Mouse (Mus musculus): ENCODE measurements around the gene Zpr1. TPM values are rescaled to one million over a fixed set of nuclear protein-coding genes. Genes with fewer than 3 reads are reported as not detected.
"Not testable (repeated sequence)": the region's sequence is repeated elsewhere in the genome, so short reads cannot be mapped to it uniquely, and the experiment has no call there.

Gene Zpr1
- total RNA-seq, 2 experiments from 2014 or later: 19.5 to 24.6 TPM

DNA sequence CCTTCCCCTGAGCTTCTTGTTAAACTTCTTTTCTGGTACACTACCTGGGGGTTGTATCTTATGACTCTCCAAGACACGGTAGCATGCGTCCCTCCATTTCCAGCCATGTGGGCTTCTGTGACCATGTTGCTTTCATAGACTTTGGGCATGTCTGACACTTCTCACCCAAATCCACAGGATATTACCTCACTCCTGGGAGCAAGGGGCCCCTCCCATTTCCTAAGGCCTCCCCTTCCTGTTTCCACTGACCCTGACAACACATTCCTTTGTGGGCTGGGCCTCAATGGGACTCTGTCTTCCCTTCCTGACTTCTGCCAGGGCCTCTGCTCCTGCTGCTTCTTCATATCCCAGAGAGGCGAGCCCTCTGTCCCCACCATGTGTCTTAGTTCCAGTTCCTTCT lies 15.3 kb upstream of the Zpr1 start:
- intact Hi-C loops (cut with DNase I): no loop called here
- no peak for DNase-seq

DNA sequence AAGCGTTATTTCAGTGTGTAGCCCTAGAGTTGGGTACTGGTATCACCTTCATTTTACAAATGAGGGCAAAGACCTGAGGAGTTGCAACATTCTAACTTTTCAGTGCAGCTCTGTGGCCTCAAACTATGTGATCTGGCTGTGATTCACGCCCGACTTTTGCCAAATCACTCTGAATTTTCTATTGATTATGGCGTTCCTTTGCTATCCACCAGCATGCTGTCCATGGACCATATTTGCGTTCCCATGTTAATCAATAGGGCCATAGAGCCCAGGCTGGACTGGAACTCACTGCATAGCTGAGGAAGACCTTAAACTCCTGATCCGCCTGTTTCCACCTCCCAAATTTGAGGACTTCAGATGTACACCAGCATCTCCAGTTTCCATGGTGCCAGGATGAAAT lies 13.8 kb upstream of the Zpr1 start:
- no peak for DNase-seq
- intact Hi-C loops (cut with DNase I): no loop called here

DNA sequence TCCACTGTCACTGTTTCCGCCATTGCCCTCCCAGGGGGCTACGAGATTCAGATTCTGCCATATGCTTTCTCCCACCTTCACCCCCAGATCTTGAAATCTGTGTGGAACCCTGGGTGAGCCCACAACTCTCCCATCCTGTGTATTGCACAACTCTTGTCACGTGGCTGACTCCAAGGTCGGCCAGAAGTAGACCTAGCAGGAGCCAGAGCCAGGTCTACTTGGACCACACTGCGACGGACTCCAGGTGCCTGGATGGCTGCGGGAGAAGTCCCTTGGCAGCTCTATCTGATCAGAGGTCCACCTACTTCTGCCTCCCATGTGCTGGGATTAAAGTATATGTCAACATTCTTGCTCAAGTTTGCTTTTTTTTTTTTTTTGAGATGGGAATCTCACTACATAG lies 11.7 kb upstream of the Zpr1 start:
- no peak for DNase-seq
- intact Hi-C loops (cut with DNase I): no loop called here

DNA sequence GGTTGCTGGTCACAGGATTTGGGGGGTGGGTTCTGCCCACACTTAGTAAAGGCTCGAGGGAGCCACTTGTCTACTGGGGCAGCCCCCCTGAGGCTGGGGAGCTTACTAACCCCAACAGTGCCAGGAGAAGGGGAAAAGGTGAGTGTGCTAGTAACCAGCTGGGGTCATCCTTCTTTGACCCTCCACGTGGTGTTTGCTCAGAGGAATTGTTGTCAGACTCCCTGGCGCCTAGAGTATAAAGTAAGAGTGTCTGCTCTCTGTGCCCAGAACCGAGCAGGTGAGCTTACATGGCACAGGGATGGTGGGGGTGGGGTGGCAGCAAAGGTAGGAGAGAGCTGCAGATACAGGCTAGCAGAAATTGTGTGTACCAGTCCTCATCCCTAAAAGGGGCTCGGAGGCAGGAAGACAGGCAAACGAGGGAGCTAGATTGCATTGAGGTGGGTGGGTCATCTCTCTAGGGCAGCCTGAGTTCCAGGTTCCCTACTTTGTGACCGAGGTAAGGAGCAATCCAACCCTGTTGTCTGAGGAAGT lies 4.5 kb upstream of the Zpr1 start, which contains the start of gene Apoa5:
Gene Apoa5 (plus strand): TSS at position 291 of the 531 bp plus-strand sequence.
- intact Hi-C loops (cut with DNase I): no loop called here
- DNase-seq: no peak

DNA sequence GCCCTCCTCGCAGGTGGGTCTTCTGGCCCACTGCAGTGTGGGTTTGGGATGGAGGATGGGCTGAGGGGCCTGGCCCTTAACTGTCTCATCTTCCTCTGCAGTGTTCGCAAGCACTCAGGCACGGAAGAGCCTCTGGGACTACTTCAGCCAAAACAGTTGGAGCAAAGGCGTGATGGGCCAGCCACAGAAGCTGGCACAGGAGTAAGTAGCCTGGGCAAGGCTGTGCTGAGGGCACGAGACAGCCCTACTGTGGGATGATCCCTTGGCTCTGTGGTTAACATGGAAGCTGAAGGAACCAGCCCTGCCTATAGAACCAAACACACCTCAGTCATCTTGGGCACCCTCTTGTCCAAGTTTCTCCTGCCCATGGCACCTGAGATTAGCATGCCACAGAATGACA lies 3.7 kb upstream of the Zpr1 start:
- no peak for DNase-seq
- intact Hi-C loops (cut with DNase I): no loop called here

DNA sequence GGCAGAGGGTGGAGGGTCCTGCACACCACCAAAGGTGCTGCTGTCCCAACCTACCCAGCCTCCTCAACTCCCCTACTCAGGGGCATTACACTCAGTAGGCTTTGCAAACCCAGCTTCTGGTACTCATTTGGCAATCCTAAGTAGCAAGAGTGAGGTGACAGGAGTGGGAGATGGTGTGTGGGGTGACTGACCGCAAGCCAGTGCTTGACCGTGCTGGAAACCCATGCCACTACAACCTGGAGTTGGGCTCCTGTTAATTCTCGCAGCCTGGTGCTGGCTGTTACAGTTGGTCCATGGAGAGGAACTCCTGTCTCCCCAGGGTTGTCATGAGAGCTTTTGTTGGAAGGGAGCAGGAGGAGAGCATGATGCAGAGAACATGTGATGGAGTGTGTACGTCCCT lies 2.1 kb upstream of the Zpr1 start:
- intact Hi-C loops (cut with DNase I): loop anchor here (5.0 kb wide), 1 partner anchor 363 kb away; the partner anchor contains the start of genes Pcsk7 and Rnf214
- DNase-seq: no peak

DNA sequence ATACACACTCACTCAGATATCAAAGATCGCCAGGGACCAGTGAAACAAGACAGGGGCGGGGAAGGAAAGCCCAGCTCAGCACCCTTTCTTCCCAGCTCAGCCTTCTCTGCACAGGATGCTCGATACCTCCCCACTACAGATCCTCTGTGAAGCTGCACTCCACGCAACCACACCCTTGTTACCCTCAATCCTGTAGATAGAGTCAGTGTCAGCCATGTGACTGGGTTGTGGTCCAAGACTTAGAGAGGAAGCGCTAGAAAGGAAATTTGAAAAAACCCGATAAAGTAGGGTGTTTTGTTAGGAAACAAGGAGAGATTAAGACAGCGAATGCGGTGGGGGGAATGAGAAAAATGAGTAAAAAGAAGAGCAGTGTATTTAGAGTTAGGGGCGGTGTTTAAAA lies 794 bp upstream of the Zpr1 start:
- intact Hi-C loops (cut with DNase I): loop anchor here (5.0 kb wide), 1 partner anchor 365 kb away; the partner anchor contains the start of genes Pcsk7 and Rnf214
- no peak for DNase-seq

DNA sequence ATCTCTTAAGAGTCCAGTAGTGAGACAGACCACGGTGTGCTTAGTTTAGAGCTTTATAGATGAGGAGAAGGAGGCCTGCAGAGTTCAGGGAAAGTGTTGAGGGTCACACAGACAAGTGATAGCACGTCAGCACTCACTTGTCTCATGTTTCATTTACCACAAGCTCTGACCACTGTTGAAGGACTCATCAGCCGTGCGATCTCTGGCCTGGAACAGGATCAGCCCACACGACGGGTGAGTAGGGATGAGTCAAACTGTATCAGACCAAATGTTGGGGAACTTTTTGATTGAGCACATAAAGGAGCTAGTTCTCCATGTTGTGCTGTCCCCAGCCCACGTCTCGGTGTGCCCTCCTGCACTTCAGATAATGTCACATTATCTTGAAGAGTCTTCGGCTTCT lies 1.6 kb downstream of the Zpr1 start:
- DNase-seq: no peak
- intact Hi-C loops (cut with DNase I): loop anchor here (5.0 kb wide), 1 partner anchor 367 kb away; the partner anchor contains the start of genes Pcsk7 and Rnf214

DNA sequence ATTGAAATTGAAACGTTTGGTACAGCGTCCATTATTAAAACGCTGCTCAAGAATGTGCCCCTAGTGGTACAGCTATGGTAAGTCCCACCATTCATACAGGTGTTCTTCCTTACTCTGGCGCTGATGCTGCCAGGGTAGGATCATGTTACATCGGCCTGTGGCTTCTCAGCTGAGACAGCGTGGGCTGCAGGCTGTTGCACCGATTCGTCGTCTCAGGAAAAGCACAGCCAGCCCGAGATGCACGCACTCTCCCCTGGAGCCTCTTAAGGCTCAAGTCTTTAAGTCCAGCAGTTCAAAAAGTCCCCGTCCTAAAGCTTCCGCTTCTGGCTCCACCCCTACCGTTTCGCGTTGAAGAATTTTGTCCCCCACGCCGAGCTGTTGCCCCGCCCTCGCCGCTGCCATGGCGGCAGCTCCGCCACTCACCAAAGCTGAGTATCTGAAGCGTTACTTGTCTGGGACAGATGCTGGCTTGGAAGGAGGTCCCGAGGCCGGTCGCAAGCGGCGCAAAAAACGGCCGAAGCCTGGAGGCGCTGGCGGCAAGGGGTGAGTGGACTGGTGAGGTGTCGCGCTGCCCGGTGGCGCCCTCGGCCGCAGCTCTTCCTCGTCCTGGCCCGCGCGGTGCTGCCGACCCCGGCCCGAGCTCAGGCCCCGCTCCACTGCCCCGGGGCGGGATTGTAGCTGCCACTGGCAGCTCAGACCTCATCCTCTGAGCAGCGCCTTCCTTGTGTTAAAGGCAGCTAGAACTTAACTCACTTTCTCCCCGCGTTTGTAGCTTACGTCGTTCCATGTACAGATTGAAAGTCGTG lies 10.0 kb downstream of the Zpr1 start, which contains the start of gene Bud13:
Gene Bud13 (plus strand): TSS at position 378 of the 806 bp plus-strand sequence.
- intact Hi-C loops (cut with DNase I): loop anchor here (1.0 kb wide), 1 partner anchor 10 kb away; the partner anchor contains the start of gene Zpr1
- peak; percentile 98 to 99 for DNase-seq

DNA sequence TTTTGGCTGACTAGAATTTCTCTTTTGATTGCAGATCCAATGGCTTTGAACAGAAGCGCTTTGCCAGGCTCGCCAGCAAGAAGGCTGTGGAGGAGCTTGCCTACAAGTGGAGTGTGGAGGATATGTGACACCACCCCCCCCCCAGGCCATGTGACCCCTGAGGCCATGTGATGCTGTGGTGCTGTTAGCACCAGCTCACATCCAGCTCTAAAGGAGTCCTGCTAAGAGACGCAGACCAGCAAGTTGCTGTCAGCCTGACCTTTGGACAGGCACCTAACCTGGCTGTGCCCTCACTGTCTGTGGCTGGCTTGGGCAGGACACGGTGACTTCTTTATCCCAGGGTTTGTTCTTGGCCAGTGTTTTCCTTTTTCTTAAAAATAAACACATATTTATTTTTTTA lies 25.5 kb downstream of the Zpr1 start:
- DNase-seq: no peak
- intact Hi-C loops (cut with DNase I): no loop called here

DNA sequence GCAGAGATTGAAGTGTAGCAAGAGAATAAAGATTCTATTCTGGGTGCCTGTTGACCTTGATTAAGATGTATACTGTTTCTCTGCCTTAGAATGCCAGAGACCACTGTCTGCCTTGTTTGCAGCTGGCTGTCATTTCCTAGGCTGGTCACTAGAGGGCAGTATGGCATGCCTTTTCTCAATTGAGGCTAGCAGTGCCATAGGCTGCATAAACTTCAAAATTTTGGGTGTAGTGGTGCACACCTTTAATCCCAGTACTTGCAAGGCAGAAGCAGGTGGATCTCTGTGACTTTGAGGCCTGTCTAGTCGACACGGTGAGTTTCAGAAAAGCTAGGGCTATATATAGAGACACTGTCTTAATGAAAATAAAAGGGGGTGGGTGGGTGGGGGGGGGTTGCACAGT lies 29.3 kb downstream of the Zpr1 start:
- intact Hi-C loops (cut with DNase I): no loop called here
- DNase-seq: peak; percentile 30 to 41

DNA sequence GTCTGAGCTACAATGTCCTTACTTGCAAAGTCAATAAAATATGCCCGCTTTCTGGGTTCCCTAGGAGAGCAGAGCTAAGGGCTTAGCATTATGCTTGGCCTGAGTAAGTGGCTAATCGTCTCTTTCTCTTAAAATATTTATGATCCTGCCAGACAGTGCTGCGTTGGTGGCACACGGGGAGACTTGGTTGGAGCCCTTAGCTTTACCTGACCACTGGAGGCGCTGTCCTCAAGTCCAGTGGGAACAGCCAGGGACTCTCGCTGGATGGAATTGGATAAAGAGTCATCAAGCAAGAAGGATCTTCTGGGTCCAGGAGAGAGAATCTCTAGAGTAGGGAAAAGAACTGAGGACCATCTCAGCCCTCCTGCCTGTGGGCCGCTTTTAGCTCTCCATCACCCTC lies 36.3 kb downstream of the Zpr1 start:
- intact Hi-C loops (cut with DNase I): no loop called here
- no peak for DNase-seq

DNA sequence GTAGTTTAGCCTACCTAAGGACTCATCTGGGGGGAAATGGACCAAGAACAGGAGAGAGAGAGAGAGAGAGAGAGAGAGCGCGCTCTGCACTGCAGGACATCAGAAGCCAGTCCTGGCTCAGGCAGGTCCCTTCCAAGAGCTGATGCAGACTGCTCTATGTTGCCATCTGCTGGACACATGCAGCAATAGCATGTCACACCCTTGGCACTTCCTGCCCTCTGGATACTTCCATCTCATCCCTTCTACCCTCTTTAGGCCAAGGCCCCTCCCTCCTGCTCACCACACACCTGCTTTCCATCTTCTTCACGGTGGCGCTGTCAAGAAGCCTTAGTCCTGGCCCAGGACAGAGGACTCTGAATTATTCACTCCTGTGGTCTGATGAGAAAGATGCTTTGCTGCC lies 41.6 kb downstream of the Zpr1 start:
- peak; percentile 67 to 72 for DNase-seq
- intact Hi-C loops (cut with DNase I): loop anchor here (5.0 kb wide), 1 partner anchor 312 kb away; no protein-coding TSS in a partner anchor

DNA sequence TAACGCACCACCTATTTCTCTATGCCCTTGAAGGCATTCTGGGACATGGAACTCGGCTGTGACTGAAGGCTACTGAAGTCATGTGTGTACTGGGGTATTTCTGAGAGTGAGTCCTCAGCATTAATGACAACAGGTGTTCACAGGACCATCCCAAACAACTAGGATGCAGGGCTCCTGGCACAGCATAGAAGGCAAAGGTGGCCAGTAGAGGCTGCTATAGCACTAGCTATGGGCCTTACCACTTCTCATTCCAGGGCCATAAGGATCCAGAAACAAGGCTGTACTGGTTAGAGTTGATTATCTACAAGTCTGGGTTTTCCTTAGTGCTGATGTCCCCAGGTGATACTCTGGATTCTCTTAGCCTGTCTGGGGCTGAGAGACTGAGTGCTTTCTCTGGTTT lies 42.1 kb downstream of the Zpr1 start:
- DNase-seq: no peak
- intact Hi-C loops (cut with DNase I): loop anchor here (5.0 kb wide), 1 partner anchor 313 kb away; no protein-coding TSS in a partner anchor

DNA sequence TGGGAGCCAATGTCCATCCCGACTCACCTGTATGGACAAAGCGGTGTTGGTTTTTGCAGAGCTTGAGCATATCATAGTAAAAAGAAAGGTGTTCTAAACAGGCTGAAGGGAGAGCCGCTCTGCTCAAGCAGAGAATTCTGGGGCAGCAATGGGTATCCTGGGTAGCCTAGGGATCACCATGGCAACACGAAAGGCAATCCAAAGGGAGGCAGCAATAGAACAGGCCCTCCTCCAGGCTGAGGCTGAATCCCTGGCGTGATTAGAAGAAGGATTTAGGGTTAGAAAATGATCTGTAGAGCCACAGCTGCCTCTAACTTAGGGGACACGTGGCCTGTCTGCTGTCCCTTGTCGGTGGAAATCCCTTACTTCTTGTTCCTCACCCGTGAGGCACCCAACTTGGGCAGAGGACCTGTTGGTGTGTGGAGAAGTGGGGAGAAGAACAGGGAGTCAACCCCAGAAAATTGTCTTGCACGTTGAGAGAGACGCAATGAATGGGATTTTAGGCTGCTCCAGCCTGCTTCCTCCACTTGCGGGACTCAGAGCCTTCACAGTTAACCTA lies 43.0 kb downstream of the Zpr1 start:
- intact Hi-C loops (cut with DNase I): no loop called here
- no peak for DNase-seq

DNA sequence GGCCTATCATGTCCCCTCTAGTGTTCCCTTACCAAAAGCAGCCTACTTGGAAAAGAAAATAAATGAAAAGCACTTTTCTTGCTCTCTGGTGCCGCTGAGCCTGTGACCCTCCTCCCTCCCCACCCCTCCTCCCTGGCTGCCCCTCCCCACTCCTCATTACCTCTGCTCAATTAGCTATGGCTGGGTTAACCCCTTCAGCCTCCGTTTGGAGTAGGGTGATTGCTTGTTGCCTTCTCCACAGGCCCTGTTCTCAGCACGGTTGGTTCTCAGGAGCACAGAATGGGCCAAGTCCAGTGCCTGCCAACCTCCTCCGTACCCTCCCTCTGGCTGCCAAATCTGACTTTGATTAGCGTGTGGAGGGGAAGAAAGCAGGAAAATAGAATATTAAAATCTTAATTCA lies 43.5 kb downstream of the Zpr1 start:
- intact Hi-C loops (cut with DNase I): no loop called here
- DNase-seq: no peak

DNA sequence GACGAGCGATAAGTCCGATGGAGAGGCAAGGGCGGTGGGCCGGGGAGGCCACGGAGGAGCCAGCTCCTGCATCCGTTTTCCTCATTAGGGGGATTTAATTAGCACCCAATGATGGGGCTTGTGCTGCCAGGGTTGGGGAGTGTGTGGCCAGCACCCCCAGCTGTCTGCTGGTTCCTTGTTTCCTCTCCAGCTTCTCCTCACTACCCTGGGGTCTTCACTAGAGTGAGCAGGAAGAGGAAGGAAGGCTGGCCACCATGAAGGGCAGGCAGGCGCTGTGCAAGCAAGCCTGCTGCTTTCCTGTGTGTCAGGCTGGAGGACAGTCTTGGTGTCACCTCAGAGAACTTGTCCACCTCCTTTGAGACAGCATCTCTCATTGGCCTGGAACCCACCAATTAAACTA lies 44.0 kb downstream of the Zpr1 start:
- intact Hi-C loops (cut with DNase I): no loop called here
- no peak for DNase-seq

DNA sequence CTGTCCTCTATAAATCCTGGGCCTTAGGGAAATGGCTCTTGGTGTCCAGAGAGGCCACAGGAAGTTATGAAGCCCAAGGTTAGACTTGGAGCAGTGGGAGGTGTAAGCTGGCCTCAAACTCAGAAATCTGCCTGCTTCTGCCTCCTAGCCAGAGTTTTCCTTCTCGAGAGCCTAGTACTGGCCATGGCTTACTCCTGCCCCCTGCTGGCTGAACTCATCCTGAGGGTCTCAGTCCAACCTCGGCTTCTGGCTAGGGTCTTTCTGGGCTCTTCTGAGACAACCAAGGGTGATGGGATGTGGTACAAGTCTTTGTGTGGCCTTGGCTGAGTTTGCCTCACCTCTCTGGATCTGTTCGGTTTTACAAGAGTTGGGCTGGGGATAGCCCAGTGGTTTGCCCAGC lies 45.1 kb downstream of the Zpr1 start:
- intact Hi-C loops (cut with DNase I): no loop called here
- no peak for DNase-seq

DNA sequence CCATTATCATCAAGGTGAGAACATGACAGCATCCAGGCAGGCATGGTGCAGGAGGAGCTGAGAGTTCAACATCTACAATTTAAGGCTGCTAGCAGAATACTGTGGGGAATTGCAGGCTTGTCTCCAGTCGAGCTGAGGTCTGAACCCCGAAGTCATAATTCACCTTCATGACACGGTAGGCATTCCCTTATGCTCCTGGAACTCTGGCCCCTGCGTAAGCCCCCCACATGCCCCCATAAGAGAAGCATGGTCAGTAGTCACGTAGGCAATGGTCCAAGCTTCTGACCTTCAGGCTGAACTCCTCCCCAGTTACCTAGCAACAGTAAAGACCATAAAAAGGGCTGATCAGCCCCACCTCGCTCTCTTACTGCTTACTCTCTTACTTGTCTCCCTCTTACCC lies 47.0 kb downstream of the Zpr1 start, which contains the start of gene 4931429L15Rik:
Gene 4931429L15Rik (minus strand): TSS at position 101 of the 400 bp plus-strand sequence.
- intact Hi-C loops (cut with DNase I); DNase-seq: not testable (repeated sequence)

DNA sequence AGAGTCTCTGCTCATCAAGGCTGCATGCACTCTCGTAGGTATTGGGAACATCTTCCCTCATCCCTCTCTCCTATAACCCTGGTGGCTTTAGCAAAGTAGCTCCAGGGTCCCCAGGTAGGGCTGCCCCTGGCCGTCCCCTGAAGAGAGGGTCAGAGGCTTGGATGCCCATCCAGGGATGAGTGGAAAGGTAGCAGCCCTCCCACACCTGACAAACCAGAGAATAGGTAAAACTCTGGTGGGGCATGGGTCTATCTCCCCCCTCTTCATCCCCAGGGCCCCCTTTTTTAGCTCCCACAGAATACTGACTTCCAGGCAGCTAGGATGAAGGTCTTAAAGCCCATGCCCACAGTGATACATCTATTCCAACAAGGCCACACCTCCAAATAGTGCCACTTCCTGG lies 47.6 kb downstream of the Zpr1 start:
- intact Hi-C loops (cut with DNase I): no loop called here

DNA sequence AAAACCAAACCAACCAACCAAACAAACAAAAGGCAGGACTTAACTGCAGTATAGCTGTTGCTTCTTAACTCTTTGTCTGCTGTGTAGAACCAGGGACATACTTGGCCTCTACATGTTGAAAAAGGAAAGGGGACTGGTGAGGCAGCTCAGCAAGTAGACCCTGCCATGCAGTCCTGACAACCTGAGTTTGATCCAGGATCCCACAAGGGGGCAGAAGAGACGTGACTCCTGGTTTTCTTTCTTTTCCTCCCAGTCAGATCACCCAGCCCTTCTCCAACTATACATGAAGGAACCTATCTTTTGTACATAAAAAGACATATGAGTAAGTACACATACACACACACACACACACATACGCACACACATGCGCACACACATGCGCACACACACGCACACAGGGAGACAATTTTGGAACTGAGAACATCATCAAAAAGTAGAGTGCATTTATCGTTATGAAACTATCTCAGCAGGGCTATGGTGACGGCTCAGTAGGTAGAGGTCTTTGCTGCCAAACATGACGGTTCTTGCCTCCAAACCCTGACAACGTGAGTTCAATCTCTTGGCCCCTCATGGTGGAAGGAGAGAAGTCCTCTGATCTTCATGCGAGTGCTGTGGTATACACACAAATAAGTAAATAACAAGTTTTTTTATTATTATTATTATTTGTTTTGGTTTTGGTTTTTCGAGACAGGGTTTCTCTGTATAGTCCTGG lies 54.0 kb downstream of the Zpr1 start:
- intact Hi-C loops (cut with DNase I): no loop called here

More for the DNA sequence above, 47.6 kb downstream of the Zpr1 start:
- DNase-seq: no peak

More for the DNA sequence above, 54.0 kb downstream of the Zpr1 start:
- DNase-seq: no peak
